Mouse (Mus musculus): ENCODE data around the gene Mbtps1. TPM values are rescaled to one million over a fixed set of nuclear protein-coding genes. Genes with fewer than 3 reads are reported as not detected.

Mbtps1 gene
- total RNA-seq, 2 experiments from 2014 or later: 40.2 to 41.3 TPM

- ATAC-seq (replicated peaks; ENCODE audit: poor library complexity): no peak
Observed at GRCm38 (mm10) chr8:119503191-119503767, 55.3 kb downstream of the Mbtps1 start.

GRCm38 (mm10) chr8:119502111-119502510 is 56.4 kb downstream of the Mbtps1 start:
- ATAC-seq (replicated peaks; ENCODE audit: poor library complexity): no peak

- no peak for ATAC-seq (replicated peaks; ENCODE audit: poor library complexity)
Observed at GRCm38 (mm10) chr8:119501598-119501997, 56.9 kb downstream of the Mbtps1 start, which contains the start of gene Slc38a8. TSS of gene Slc38a8 (minus strand) at chr8:119501698.

DNA sequence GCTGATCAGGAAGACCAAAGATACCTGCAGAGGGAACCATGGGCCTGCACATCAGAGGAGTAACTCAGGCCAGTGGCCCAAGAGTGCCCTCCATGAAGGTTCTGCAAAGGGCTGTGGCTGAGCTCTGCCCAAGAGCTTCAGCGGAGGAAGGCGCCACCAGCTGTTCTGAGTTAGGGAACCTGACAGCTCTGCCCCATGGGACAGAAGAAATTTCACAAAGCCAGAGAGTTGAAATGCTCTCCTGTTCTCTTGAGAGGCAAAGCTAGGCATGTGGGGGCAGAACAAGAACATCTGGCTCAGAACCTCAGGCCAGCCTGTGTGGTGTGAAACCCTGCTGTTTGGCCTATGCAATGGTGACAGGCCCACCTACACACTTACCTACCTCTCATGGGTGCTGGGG is 58.7 kb downstream of the Mbtps1 start:
- no peak for ATAC-seq (replicated peaks; ENCODE audit: poor library complexity)

- ATAC-seq (replicated peaks; ENCODE audit: poor library complexity): peak; percentile 83
Observed at GRCm38 (mm10) chr8:119496848-119497247, 61.7 kb downstream of the Mbtps1 start.

DNA sequence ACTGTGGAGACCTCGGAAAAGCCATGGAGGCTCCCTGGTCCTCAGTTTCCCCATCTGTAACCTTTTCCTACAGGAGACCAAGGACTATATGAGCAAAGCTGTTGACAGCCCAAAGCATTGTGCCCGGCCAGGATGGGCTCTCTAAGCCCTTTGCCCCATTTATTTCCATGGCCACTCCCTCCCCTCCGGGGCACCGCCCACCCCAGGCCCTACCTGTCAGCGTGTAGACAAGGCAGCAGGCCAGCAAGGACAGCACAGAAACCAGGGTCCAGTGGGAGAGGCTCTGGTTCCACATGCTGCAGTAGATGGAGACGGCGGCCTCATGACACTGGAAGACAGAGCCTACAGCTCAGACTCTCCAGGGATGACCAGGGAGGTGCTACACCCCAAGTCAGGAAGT is 71.4 kb downstream of the Mbtps1 start:
- ATAC-seq (replicated peaks; ENCODE audit: poor library complexity): no peak

- ATAC-seq (replicated peaks; ENCODE audit: poor library complexity): no peak
Observed at GRCm38 (mm10) chr8:119484145-119484896, 74.2 kb downstream of the Mbtps1 start.

DNA sequence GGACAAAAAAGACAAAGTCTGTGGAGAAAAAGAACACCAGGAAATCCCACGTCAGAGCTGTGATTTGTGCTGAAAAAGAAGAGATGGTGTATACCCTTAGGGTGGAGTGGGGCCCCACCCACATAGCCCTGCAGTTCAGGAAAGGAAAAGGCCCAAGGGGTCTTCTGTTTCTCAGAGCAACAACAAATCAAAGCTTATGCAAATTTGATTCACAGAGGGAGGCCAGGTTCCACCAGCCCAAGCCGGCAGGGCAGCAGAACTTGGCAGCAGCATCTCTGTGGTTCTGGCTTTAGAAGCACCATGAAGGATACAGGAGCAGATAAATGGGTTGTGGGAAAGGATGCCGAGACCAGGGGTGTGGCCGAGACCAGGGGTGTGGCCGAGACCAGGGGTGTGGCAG is 79.9 kb downstream of the Mbtps1 start:
- no peak for ATAC-seq (replicated peaks; ENCODE audit: poor library complexity)

DNA sequence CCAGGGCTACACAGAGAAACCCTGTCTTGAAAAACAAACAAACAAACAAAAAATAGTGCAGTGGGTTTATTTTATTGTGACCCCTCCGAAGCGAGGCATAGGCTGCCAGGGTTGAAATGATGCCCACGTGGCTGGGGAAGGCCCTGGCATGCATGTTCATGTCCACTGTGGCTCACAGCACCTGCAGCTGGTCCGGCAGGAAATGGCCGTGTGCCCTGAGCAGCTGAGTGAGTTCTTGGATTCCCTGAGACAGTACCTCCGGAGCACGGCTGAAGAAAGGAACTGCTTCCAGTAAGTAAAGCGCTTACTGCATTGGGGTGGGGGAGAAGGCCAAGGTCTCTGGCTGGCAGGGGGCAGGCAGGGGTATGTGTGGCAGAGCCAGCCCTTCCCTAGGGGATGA is 90.4 kb downstream of the Mbtps1 start:
- no peak for ATAC-seq (replicated peaks; ENCODE audit: poor library complexity)

DNA sequence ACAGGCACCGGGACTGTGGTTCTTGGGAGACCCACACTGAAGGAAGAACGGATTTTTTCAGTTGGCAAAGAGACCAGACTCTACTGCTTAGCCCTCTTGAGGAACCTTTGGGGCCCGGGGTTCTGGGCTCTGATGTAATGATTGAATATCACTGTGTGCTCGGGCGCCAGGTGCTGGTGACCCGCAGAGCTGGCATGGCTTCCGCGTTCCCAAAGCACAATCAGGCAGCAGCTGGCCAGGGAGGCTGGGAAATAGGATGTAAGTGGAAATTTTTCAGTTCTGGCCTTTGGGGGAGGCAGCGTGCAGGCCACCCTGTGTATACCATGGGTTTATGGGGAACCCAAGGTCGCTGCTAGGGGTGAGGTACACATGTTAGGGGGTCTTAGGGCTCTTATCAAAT is 91.7 kb downstream of the Mbtps1 start:
- no peak for ATAC-seq (replicated peaks; ENCODE audit: poor library complexity)

DNA sequence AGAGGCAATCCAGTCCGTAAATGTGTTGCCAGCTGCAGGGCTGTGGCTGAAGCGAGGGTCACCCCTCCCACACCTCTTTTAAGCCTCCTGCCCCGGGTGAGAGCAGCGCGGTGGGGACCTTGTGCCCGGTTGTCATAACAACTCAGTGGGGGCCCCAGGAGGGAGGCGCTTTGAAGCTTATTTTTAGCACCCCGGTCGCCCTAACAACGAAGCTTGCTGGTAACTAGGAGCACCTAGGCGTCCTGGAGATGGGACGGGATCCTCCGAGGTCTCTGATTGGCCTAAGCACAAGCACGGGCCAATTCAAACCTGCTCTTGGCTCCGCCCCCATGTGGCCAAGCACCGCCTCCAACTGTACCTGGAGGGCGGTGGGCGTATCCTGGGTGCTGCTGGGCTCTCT is 92.4 kb downstream of the Mbtps1 start:
- no peak for ATAC-seq (replicated peaks; ENCODE audit: poor library complexity)

DNA sequence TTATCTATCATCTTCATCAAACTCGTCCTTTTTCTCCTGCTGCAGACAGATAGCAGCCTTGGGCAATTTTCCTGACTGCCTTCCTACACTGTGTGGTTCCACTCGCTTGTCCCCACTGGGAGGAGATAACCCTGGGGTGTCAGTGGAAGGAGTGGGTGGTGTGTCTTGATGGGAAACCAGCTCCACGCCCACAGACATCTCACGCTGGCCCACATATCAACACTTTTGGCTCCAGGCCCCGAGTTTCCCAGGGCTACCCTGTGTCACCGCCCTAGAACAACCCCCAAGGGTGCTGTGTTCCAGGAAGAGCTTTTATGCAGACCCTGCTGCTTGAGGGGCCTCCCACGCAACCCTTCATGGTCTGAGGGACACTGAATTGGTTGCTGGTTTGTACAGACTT is 94.8 kb downstream of the Mbtps1 start:
- no peak for ATAC-seq (replicated peaks; ENCODE audit: poor library complexity)

DNA sequence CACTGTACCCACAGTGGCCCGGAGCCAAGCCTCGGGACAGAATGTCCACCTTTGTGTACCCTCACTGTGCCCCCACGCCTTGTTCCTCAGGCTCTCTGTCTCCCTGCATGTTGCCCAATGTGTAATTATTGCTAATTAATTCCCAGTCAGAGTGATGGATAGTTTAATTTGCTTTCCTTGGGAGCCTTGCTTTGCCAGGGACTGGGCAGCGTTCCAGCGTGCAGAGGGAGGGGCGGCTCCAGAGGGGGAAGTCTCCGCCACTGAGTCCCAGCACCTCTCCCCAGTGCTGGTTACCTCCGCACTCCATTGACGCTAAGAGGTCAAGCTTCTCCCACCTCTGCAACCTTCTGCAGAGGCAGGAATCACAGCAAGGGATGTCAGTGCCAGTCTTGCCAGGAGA is 97.2 kb downstream of the Mbtps1 start:
- ATAC-seq (replicated peaks; ENCODE audit: poor library complexity): no peak

DNA sequence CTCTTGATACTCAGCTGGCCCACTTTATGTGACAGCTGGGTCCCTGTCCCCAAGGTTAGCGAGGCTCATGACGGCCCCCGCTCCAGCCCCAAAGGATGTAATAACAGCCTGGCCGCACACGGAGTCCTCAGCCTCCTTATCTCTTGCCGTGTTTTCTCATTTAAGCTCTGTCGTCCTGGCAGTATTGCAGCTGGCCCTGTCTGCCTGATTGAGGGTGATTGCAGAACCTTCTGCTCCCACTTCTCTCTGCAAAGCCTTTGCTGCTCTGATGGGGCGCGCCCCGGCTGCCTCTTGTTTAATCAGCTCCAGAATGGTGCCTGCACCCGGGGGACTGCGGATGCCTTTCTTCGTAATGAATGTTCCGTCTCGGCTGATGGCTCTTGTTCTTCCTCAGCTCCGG is 98.8 kb downstream of the Mbtps1 start:
- peak; percentile 46 for ATAC-seq (replicated peaks; ENCODE audit: poor library complexity)

Other genes with a start within 250 kb of the Mbtps1 start
- 162 TPM in 2 replicates for gene Hsbp1, start 214.2 kb downstream of the Mbtps1 start, total RNA-seq (2015)
- 82.7 and 83.3 TPM in 2 replicates for gene Hsbp1, start 214.2 kb downstream of the Mbtps1 start, total RNA-seq (2017)
- gene Mlycd, start 163.9 kb downstream of the Mbtps1 start, total RNA-seq (2015): 6.4 and 7.7 TPM in 2 replicates
- 6.5 and 7.8 TPM in 2 replicates for gene Mlycd, start 163.9 kb downstream of the Mbtps1 start, total RNA-seq (2017)
- 0.25 and 1.6 TPM in 2 replicates for gene Osgin1, start 124.6 kb downstream of the Mbtps1 start, total RNA-seq (2015)
- gene Osgin1, start 124.6 kb downstream of the Mbtps1 start, total RNA-seq (2017): 0.95 and 4.1 TPM in 2 replicates
- gene Necab2, start 112.0 kb downstream of the Mbtps1 start, total RNA-seq (2015): not detected in 2 replicates
- gene Necab2, start 112.0 kb downstream of the Mbtps1 start, total RNA-seq (2017): not detected in 2 replicates
- not detected in 2 replicates for gene Slc38a8, start 57.0 kb downstream of the Mbtps1 start, total RNA-seq (2015)
- not detected in 2 replicates for gene Slc38a8, start 57.0 kb downstream of the Mbtps1 start, total RNA-seq (2017)
- gene Hsdl1, start 16.4 kb upstream of the Mbtps1 start, total RNA-seq (2015): 13.0 and 13.1 TPM in 2 replicates
- 42.6 and 52.8 TPM in 2 replicates for gene Hsdl1, start 16.4 kb upstream of the Mbtps1 start, total RNA-seq (2017)
- gene Dnaaf1, start 16.5 kb upstream of the Mbtps1 start, total RNA-seq (2015): 0.07 TPM in 2 replicates
- 0.25 TPM in 1 of 2 replicates, not detected in the other for gene Dnaaf1, start 16.5 kb upstream of the Mbtps1 start, total RNA-seq (2017)
- 5.5 and 6.2 TPM in 2 replicates for gene Taf1c, start 46.5 kb upstream of the Mbtps1 start, total RNA-seq (2015)
- 5.8 and 11.5 TPM in 2 replicates for gene Taf1c, start 46.5 kb upstream of the Mbtps1 start, total RNA-seq (2017)
- gene Adad2, start 54.0 kb upstream of the Mbtps1 start, total RNA-seq (2015): not detected in 2 replicates
- not detected in 2 replicates for gene Adad2, start 54.0 kb upstream of the Mbtps1 start, total RNA-seq (2017)
- gene Kcng4, start 76.9 kb upstream of the Mbtps1 start, total RNA-seq (2015): not detected in 2 replicates
- gene Kcng4, start 76.9 kb upstream of the Mbtps1 start, total RNA-seq (2017): not detected in 2 replicates
- not detected in 2 replicates for gene Wfdc1, start 107.6 kb upstream of the Mbtps1 start, total RNA-seq (2015)
- gene Wfdc1, start 107.6 kb upstream of the Mbtps1 start, total RNA-seq (2017): not detected in 2 replicates
- not detected in 2 replicates for gene Atp2c2, start 141.3 kb upstream of the Mbtps1 start, total RNA-seq (2015)
- not detected in 2 replicates for gene Atp2c2, start 141.3 kb upstream of the Mbtps1 start, total RNA-seq (2017)
- gene Tldc1, start 219.7 kb upstream of the Mbtps1 start, total RNA-seq (2015): 2.6 TPM in 2 replicates
- gene Tldc1, start 219.7 kb upstream of the Mbtps1 start, total RNA-seq (2017): 3.8 and 4.2 TPM in 2 replicates

Measured in megakaryocyte progenitor cell, adult 5-6 weeks (primary cell).